Mouse (Mus musculus) bone marrow macrophage, adult 2 months (primary cell): Measurements from ENCODE around the gene Afg1l.

Source experiments
- CTCF ChIP-seq: IDR thresholded peaks from 2 replicates; pipeline ENCODE4 v1.5.1; 2012; ENCODE audit warnings: low read depth, mild to moderate bottlenecking, low read length, moderate library complexity
- POLR2A ChIP-seq: IDR thresholded peaks from 2 replicates; pipeline ENCODE4 v1.6.1; 2012; ENCODE audit warnings: mild to moderate bottlenecking, low read depth, low read length, borderline replicate concordance

GRCm38 (mm10) chr10:42410748-42411537 lies 67.4 kb downstream of the Afg1l start:
- TF ChIP-seq CTCF = no peak
- no peak for TF ChIP-seq POLR2A
